Mouse (Mus musculus): ENCODE measurements around the gene Lgals1.

DNA sequence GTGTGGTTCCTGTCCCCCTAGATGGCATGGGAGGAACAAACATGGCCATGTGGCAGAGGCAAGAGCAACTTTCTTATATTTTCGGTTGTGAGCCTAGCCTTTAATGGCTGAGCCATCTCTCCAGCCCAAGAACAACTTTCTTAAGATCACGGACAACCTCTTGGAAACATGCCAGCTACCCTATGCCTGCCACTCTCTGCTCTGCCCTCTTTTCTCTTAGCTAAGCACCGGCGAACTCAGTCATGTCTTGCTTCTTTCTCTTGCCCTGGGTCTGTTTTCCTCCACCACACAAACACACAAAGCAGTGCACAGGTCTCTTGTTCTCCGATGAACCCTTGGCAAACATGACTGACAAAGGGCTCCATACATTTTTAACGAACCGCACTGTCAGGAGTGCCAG lies 19.7 kb downstream of the Lgals1 start:
- TF ChIP-seq EP300 (IDR thresholded peaks at IDR 0.05; ENCODE audit: insufficient read depth, low read depth, low read length) (no peak), CTCF (IDR thresholded peaks at IDR 0.05) (no peak)

All from heart, adult 2 months (tissue).